Mouse (Mus musculus): Measurements from ENCODE around the gene Kctd6.
A peak's percentile ranks its signal among the peaks of the same experiment; 100 is the strongest.

Gene Kctd6

DNA sequence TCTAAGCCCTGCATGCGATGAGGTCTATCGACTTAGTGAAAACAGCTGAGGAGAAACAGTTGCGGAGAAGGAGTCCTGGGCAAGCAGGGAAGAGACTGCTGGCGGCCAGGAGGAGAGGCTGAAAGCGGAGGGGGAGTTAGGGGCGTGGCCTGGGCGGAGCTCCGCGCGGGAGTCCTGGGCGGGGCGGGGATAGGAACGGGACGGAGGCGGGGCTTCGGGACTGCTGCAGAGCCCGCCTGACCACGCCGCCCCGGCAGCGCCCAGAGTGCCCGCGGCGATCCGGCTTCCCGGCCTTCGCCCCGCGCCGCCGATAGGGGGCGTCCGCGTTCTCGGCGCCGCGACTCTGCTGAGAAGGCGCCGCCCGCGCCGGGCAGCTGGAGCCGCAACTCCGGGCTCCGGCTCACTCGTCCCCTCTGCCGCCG lies at the start of gene Kctd6:
TSS of gene Kctd6 (plus strand) at position 338 of the 422 bp plus-strand sequence.
- DNase-seq (ENCODE audit: low read depth, low spot score) = peak; percentile 97

DNA sequence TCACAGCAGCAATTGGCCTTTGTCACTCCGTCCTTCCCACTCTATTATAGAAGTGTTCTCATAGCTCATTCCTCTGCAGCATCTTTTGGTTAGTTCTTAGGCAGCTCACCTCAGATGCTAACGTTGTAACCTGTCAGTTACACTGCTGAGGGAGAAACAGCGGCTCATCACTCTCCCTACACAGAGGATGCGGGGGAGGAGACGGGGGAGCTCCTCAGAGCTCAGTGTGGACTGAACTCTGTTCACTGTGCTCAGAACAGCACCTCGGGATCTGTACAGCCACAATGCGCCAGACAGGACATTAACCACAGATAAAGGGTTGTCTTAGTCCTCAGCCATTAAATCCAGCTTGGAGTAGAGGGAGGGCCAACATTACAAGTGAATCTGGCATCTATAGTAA lies 49.5 kb upstream of the Kctd6 start:
- no peak for DNase-seq (ENCODE audit: low read depth, low spot score)

DNA sequence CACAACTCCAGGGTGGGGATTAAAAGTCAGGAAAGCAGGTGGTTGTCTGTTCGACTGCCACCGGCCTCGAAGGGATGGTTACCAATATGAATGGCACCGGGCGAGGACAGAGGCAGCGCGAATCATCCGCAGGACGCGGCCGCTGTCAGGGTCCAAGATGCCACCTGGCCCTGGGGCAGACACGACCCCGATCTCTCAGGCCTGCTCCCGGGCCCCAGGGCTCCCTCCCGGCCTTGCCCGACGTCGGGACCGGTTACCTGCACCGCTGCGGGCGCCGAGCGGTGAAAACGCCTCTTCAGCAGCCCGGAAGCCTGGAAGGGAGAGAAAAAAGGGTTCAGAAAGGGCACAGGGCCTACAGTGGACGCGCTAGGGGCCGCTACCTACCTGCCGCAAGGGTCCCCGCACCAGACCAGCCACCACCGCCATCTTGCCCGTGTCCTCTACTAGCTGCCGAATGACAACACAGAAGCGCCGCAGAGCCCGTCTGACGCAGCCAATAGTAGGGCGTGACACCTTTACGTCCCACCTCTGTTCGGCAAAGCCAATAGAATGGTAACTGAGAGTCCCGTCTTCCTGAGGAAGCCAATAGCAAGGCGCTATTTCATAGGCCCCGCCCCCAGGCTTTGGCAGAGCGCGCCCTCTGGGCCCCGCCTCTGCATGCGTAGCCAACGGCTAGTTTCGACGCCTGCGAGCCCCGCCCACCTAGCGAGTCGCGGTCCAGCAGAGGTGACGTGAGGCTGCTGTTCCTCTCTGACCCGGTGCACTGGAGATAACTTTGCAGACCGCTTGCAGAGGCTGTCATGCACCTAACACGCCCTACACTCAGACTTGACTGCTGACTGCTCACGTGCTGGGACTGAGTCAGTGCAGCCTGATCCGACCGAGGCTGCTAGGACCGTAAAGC lies 41.2 kb upstream of the Kctd6 start, which contains the start of gene Pdhb:
TSS of gene Pdhb (minus strand) at position 519 of the 904 bp plus-strand sequence.
- peak; percentile 99 for DNase-seq (ENCODE audit: low read depth, low spot score)

DNA sequence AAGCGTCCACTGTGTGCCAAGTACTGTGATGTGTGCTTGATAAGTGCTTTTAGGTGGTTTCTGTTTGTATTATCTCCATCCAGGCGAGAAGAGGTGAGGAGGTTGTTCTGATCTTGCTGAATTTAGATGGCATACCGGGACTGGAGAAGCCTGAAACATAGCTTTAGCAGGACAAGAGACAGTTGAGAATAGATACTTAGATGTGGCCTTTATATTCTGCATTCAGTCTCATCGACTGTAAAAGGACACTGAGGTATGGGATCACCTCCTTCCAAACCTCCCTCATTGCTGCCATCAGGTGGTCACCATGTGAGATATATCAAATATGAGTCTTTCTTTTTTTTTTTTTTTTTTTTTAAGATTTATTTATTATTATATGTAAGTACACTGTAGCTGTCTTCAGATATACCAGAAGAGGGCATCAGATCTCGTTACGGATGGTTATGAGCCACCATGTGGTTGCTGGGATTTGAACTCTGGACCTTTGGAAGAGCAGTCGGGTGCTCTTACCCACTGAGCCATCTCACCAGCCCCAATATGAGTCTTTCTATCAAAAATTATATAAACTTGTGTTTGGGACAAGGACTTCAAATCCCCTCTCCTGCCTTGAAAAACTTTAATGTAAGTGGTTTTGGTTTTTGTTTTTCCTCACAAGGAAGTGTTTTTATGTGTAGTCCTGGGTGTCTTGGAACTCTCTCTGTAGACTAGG lies 40.2 kb upstream of the Kctd6 start:
- peak; percentile 88 for DNase-seq (ENCODE audit: low read depth, low spot score)

DNA sequence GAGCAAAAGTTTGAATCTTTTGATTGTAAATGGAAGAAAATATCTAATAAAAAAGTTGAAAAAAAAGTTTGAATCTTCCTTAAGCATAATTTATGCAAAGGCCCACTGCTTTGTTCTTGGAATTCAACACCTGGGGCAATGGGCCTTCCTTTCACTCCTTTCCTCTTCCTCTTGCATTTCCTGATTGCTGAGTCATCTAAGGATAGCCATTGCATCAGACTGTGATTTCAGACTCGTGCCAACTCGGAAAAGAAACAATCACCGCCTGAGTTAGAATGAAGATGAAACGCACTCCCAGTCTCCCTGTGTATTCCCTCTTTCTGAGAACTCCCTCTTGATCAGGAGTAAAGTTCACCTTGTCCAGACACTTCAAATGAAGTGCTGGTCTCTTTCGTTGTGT lies 39.3 kb upstream of the Kctd6 start:
- no peak for DNase-seq (ENCODE audit: low read depth, low spot score)

DNA sequence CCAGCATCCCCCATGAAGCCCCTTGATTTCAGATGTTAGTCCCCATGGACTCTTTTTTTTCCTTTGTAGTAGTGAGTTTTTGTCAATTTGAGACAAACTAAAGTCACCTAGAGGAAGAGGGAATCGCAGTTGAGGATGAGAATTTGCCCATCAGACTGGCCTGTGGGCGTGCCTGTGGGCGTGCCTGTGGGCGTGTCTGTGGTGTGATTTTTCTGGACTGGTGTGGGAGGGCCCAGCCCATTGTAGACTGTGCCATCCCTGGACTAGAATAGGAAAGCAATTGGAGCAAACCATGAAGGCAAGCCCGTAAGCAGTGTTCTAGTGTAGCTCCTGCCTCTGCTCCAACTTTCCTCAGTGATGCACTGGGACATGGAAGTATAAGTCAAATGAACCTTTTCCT lies 37.7 kb upstream of the Kctd6 start:
- DNase-seq (ENCODE audit: low read depth, low spot score) = no peak

DNA sequence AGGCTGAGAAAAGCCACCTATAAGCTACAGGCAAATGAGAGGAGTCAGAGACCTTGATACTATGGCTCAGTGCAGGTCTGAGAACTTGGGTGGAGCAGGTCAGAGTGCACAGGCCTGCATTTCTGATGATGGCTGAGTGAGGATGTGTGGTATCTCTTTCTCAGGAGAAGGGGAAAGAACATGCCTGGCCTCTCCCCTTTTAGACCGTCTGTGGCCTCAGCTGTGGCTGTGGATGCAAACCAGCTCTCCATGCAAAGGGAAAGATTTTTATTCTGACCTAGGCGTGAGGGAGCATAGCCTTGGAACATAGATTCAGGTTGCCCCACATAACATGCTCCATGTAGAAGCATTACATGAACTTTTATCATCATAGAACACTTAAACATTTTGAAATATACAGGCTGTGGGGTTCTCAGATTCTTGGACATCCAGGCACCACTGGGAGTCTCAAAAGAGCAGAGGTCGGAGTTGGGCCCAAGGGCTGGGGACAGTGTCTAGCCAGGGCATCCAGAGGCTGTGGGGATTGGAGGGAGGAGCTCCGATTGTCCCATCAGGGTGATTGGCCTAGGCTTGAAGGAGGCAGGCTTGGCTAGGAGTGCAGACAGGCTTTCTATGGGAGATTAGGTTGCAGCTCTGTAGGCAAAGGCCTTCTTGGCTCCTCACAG lies 33.4 kb upstream of the Kctd6 start:
- no peak for DNase-seq (ENCODE audit: low read depth, low spot score)

DNA sequence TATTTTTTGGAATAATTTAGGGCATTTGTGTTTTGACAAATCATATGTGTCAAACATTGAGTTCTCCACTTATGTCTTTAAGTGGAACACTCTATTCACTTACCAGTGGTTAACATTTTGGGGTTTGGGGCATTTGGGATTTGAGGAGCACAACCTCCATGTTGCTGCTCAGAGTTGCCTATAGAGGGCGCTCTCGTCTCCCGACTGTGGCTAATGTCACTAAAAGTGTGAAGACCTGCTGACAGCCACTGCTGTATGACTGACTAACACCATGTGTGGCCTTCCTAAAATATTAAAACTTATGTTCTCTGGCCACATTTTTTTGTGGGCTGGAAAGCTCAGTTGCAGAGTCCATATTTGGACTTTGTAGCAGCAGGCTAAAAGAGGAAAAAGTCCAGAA lies 30.6 kb upstream of the Kctd6 start:
- DNase-seq (ENCODE audit: low read depth, low spot score) = peak; percentile 31

DNA sequence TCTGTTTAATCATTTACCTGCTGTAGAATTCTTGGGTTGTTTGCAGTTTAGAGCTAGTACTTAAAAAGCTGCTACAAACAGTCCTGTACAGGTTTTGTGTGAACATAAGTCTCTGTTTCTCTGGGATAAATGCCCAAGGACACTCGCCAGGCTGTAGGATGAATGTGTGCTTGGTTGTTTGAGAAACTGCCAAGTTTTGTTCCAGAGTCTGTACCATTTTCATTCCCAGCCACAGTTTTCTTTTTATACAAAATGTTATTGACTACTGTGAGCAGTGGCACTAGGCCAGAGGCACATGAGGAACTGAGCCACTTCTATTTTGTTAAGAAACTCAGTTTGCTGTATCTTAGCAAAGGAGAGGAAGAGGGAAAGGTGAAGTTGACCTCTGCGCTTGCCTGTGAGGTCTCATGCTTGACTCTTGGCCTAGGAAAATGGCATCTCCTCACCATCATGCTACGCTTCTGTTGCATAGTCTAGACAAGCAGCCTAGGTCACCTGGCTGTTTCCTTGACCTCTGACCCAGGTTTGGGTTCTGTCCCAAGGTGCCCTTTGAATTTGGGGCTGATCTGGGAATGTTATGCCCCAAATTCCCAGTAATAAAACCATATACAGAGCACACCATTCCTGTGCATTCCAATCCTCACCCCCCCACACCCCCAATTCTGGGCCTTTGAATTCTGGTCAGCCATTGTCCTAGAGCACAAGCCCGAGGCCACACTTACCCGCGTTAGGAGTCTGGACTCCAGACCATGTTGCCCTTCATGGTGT lies 27.5 kb upstream of the Kctd6 start:
- no peak for DNase-seq (ENCODE audit: low read depth, low spot score)

DNA sequence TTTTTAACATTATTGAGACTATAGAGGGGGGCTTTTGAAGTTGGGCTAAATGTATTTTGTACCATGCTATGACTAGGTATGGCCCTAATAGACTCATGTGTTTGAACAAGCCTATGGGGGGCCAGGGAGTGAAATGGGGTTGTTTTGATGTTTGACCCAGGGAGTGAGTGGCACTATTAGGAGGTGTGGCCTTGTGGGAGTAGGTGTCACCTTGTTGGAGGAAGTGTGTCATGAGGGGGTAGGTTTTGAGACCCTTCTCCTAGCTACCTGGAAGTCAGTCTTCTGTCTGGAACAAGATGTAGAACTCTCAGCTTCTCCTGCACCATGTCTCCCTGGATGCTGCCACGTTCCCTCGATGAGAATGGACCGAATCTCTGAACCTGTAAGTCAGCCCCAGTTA lies 23.4 kb upstream of the Kctd6 start:
- no peak for DNase-seq (ENCODE audit: low read depth, low spot score)

DNA sequence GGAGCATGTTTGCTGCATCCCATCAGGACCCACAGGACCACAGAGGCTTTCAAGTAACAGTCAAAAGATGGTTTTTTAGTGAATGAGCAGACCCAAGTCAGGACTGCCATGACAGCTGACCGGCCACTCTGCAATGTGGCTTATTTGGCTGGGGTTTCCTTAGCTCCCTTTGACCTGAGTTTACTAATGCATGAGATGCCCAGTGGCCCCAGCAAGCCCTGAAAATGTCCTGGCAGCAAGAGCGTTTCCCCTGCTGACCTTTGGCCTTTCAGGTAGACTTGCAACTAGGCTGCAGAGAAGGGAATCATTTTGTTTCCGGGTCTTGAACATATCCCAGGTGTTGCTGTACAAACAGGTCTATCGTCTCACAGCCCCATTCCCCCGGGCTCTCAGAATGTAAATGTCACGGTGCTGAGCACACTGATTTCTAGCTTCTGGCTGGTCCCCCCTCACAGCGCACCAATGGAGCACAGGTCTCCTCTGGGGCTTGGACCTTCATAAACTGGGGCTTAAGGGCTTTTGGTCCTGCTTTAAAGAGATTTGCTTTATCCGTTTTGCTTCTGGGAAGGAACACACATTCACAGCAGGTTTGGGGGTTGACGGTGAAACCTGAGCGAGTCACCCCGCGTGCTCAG lies 22.5 kb upstream of the Kctd6 start:
- no peak for DNase-seq (ENCODE audit: low read depth, low spot score)

DNA sequence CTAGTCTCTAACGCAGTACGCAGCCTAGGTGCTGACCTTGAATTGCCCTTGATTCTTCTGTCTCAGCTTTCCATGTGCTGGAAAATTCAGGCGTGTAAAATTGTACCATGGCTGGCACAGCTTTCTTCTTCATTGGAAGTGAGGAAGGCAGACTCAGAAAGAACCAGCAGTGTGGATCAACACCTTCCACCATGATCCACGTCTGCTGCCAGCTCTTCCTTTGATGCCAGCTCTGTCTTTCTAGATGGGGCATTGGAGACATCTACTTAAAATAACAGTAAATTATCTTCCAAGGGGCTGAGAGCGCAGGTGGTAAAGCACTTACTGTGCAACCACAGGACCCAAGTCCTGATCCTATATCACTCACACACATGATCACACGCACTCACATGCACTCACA lies 21.2 kb upstream of the Kctd6 start:
- DNase-seq (ENCODE audit: low read depth, low spot score) = no peak

DNA sequence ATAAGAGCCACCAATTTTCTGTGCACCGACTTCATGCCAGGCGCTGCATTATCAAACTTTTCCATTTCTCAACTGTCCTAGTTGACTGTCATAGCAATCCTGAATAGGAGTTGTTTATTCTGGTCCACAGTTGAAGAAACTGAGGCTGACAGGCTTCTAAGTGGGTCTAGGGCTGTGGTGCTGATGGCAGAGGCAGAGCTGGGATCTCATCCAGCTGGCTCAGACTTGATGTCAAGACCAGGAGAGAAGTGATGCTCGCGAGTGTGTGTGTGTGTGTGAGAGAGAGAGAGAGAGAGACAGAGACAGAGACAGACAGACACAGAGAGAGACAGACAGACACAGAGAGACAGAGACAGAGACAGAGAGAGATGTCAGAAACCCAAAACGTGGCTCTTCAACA lies 13.2 kb upstream of the Kctd6 start:
- DNase-seq (ENCODE audit: low read depth, low spot score) = no peak

DNA sequence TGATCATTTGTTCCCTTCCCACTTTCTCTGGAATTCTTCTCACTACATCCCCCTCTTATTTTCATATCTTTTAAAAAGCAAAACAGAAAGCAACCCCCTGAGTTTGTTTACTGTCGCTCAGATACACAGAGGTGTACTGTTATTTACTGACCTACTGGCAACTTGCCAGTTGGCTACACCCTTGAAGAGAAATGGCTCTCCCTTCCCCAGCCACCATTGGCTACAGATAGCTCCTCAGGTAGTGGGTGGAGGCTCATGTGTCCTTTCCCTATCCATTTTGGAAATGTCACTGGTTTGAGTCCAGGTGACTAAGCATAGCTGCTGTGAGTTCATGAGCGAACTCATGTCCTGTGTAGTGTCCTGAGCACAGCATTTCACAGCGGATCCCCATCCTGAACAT lies 12.2 kb upstream of the Kctd6 start:
- DNase-seq (ENCODE audit: low read depth, low spot score) = no peak

DNA sequence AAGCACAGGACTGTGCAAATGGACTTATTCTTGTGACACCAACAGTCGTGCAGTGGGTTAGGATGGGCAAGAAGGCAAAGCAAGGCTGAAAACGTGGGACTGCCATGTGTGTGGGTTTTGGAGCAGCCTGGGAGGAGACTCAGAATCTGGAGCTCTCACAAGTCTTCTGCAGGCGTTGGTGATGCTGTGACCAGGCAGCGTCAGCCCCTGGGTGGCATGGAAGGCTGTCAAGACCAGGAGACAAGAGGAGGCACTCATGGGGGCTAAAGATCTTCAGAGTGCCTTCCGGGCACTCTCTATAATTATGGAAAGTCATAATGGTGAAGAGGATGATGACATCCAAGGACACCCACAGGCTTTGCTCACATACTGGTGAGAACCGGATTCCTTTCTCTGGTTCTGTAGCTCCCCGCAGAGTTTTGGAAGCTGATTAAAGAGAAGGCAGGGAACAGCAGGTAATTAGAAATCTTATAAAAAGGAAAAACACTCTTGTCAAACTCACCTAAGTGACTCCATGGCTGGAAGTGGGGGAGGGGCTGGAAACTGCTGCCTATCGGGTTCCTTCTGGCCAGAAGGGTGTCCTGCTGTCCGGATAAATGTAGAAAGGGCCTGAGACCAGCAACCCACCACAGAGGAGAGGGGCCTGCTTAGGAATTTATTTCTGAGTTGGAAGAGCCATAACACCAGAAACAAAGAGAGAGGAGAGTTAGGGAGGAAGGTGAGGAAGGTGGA lies 7.6 kb upstream of the Kctd6 start:
- no peak for DNase-seq (ENCODE audit: low read depth, low spot score)

DNA sequence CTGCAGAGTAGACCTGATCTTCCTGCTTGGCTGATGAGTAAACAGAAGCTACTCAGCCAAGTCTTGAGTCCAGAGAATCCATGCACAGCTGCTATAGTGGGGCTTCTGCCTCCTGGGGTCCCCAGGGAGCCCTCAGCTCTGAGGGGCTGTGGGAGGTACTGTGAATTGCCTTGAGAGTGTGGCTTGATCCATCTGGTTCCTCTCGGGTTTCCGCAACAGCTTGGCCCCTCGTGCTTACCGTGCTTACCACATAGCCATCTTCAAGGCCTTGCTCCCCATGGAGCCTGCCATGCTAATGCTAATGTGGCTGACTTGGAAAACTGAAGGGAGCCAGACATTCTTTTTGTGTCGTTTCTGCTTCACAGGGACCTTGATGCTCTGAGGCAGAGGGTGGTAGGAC lies 6.8 kb upstream of the Kctd6 start:
- no peak for DNase-seq (ENCODE audit: low read depth, low spot score)

DNA sequence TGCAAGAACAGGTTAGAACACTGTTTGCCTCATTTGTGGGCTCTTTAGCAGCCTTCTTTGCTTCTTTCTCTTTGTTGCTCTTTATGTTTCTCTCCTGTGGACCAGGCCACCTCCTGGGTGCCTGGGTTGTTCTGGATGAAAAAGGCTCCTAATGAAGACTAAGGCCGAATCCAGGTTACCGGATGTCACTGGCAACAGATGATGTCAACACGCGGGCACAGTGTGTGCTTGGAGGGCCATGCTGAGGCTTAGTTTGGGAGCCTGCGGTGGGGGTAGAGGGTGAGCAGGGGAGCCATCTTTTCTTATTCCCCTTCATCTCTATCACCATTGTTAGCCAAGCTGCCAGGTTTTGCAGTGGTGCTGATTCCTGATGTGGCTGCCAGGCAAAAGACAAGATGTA lies 6.4 kb upstream of the Kctd6 start:
- DNase-seq (ENCODE audit: low read depth, low spot score) = no peak

DNA sequence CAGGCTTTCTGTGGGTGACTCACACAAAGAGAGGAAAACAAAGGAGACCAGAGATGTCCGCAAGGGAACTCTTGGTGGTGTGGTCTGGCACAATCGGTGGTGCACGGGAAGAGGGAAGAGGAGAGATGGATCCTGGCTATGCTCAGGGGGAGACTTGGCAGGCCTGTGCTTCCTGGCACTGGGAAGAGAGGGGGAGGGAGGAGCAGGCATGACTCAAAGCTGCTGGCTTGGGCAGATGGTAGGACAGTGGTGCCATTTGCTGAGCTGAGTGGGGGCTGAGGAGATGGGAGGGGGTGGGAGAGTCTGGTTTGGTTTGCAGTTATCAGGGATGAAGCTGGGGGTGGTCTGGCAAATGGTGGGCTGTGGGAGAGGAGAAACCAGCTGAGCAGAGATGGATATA lies 5.1 kb upstream of the Kctd6 start:
- DNase-seq (ENCODE audit: low read depth, low spot score) = no peak

DNA sequence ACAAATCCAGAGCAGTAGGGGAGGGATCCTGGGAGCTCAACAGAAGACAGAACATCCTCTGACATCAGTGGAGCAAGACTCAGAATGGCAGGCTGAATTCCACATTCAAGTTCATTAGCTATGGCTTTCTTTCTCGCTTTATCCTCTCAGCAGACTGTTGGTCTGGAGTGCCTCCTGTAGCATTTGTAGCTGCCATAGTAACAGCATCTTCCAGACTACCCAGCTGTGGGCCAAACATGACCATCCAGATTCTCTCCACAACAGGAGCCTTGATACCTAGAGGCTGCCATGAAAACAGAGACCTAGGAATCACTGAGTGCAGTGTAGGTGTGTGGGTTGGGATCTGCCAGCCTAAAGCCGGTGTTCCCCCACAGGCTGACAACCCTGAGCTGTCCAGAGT lies 4.0 kb upstream of the Kctd6 start:
- no peak for DNase-seq (ENCODE audit: low read depth, low spot score)

DNA sequence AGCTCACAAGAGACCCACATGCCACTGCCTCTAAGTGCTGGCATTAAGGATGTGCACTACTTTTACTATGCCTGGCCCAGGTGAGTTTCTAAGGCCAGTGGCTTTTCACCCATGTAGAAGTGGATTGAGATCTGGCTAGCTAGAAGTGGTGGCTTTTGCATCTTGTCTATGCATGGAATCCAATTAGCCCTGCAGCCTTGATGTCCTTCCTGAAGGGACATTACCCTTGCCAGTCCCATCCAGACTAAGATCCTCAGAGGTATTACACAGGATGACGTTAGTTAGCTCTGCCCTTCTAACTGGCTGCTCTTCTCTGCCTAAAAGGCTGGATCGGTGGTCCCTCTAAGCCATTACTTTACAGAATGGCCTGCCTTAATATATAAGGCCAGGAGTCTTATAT lies 944 bp upstream of the Kctd6 start:
- DNase-seq (ENCODE audit: low read depth, low spot score) = peak; percentile 6

Data from CD4-positive, CD25-positive, alpha-beta regulatory T cell, adult 2 months (primary cell).